Comparison of ENCODE assay signal across 29 mouse cellular contexts in genomic region chr3:100818709-100819108, GRCm38 (mm10). TPM values are rescaled to one million over a fixed set of nuclear protein-coding genes. Genes with fewer than 3 reads are reported as not detected.
DNase-seq lines count a peak whose midpoint lies in the region; ATAC-seq and TF ChIP-seq lines count a peak whose summit lies in the region.
"Had no signal": no experiment of that assay in that cellular context is flagged by ENCODE, and none has a peak within 500 bp of the region (broad histone marks: within the 10 kb centered on the region; RNA-seq: fewer than 3 reads in every experiment).

No protein-coding gene starts in this region.

- ATAC-seq in inflammation-experienced regulatory T-cells, adult 6 months, result peak; percentile 44
- ATAC-seq in granulocyte monocyte progenitor cell, adult 5-6 weeks (replicated peaks; ENCODE audit: poor library complexity, severe bottlenecking), result no peak
- ATAC-seq: forebrain, embryonic 13.5 days; hindbrain, embryonic 16.5 days; intestine, postnatal 0 days had no signal

- H3K4me3 ChIP-seq in thymus, adult 2 months (ENCODE audit: control insufficient read depth, insufficient read depth, low read length), result no peak overlapping the region
- H3K4me3 ChIP-seq: forebrain, embryonic 13.5 days; gastrocnemius, adult 2 months; heart, embryonic 12.5 days; hindbrain, embryonic 10.5 days; neural tube, embryonic 13.5 days had no signal

- WGBS in thymus, adult 2 months, result 7% methylated on average over 4 of the region's 4 CpGs

- TF ChIP-seq CTCF in thymus, adult 2 months (IDR thresholded peaks at IDR 0.05; ENCODE audit: borderline replicate concordance, control insufficient read depth, extremely low read depth, insufficient read depth, low read length, poor library complexity), result no peak

- peaks cover 23% of the 10 kb centered on the region for H3K4me1 ChIP-seq in thymus, adult 2 months (replicated peaks; ENCODE audit: control insufficient read depth, insufficient read depth, low read length)
- H3K4me1 ChIP-seq: forebrain, embryonic 13.5 days; heart, embryonic 12.5 days had no signal

- no peak for TF ChIP-seq POLR2A in thymus, adult 2 months (IDR thresholded peaks at IDR 0.05; ENCODE audit: control insufficient read depth, extremely low read depth, insufficient read depth, low read length, poor library complexity)

- no peak for DNase-seq in thymus, adult 2 months
- no peak for DNase-seq in thymus, postnatal 36 days
- peak; percentile 38 to 46 for DNase-seq in CD8-positive naive resting alpha-beta T cell, adult 2 months (ENCODE audit: low read depth in 2 of 2, low spot score in 2 of 2)
- no peak for DNase-seq in embryo, embryonic 9.5 days (ENCODE audit: extremely low spot score)
- DNase-seq in c-Kit-positive CD71-positive TER-119-positive erythroid progenitor cells, embryonic 14.5 days (ENCODE audit: low spot score), result no peak
- DNase-seq: adrenal gland, postnatal 10 days; cerebellum, adult 2 months; cerebellum, postnatal 25 days; embryo, embryonic 11 days; gastrocnemius, adult 2 months; heart, postnatal 10 days; kidney, postnatal 36 days; layer of hippocampus, postnatal 36 days; lung, postnatal 36 days; midbrain, embryonic 14.5 days; retina, postnatal 1 day; right cerebral cortex, postnatal 4 days had no signal

- H3K36me3 ChIP-seq in thymus, adult 2 months (ENCODE audit: control insufficient read depth, insufficient read depth, low read length), result no peaks in the 10 kb centered on the region
- H3K36me3 ChIP-seq: heart, embryonic 12.5 days; hindbrain, embryonic 10.5 days; neural tube, embryonic 13.5 days had no signal

- no peaks in the 10 kb centered on the region for H3K27me3 ChIP-seq in thymus, adult 2 months (ENCODE audit: control insufficient read depth, insufficient read depth, low read length)
- H3K27me3 ChIP-seq: forebrain, embryonic 13.5 days; heart, embryonic 12.5 days; neural tube, embryonic 13.5 days had no signal

- peak overlapping the region; percentile 90 for H3K27ac ChIP-seq in thymus, adult 2 months (ENCODE audit: control insufficient read depth, insufficient read depth, low read length)
- H3K27ac ChIP-seq: forebrain, embryonic 13.5 days; gastrocnemius, adult 2 months; hindbrain, embryonic 10.5 days; neural tube, embryonic 13.5 days had no signal

RNA-seq across cellular contexts. Expression of gene Vtcn1, which starts 6.5 kb away (rescaled TPM):
- polyA plus RNA-seq in thymus, adult 2 months (2012; rRNA removed), result 0.05 and 0.11 TPM in 2 replicates
- polyA plus RNA-seq in inflammation-experienced regulatory T-cells, adult 6 months (2017; shearing (Covaris generic)), result not detected
- total RNA-seq in granulocyte monocyte progenitor cell, adult 5-6 weeks (2014; fragmentation: Nextera tagmentation), result not detected in 2 replicates
- not detected in 2 replicates for total RNA-seq in granulocyte monocyte progenitor cell, adult 5-6 weeks (2017)
- total RNA-seq: layer of hippocampus, adult 8-10 months; layer of hippocampus, postnatal 36 days; left cerebral cortex, postnatal 10 days; megakaryocyte-erythroid progenitor cell, adult 5-6 weeks had no signal
- polyA plus RNA-seq: forebrain, embryonic 13.5 days; hindbrain, embryonic 16.5 days; limb, embryonic 11.5 days; midbrain, embryonic 14.5 days; neural tube, embryonic 13.5 days had no signal

Comparison
In these comparisons a context has a peak if more than half of its experiments do, and no peak if none do; other contexts are left out.
1. DNase-seq: peak in CD8-positive naive resting alpha-beta T cell, adult 2 months (2 of 2); none in thymus, adult 2 months (single experiment), thymus, postnatal 36 days (0 of 2), embryo, embryonic 9.5 days (single experiment) and c-Kit-positive CD71-positive TER-119-positive erythroid progenitor cells, embryonic 14.5 days (single experiment).